Mouse (Mus musculus) frontal cortex, adult (tissue): ENCODE results near the gene Ceacam9.
"Not testable (repeated sequence)": the region's sequence is repeated elsewhere in the genome, so short reads cannot be mapped to it uniquely, and the experiment has no call there.

Experiments used
- ATAC-seq: cut with Nextera tagmentation; 2 replicates; pipeline ENCODE4 v1.9.2; 2017; ENCODE audit warnings: mild to moderate bottlenecking, moderate library complexity, mixed read lengths; ENCODE audit not compliant: low TSS enrichment

Gene Ceacam9

DNA sequence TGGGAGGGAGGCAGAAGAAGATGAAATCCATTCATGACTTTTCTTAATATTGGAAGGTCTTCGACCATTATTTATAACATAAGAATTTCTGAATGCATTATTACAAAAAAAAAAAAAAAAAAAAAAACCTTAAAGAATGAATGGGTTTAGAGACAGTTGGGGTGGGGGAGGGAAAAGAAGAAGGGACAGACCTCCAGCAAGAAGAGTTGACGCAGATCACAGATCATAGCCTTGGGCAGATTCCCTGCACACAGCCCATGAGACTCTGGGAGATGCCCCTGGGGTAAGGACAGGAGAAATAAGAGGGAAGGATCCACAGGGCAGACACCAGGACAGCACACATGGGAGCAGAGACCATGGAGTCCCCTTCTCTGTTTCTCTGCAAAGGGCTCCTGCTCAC is at the start of gene Ceacam9:
Ceacam9 (plus strand) TSS at position 301 of the 400 bp plus-strand sequence.
- no peak for ATAC-seq

DNA sequence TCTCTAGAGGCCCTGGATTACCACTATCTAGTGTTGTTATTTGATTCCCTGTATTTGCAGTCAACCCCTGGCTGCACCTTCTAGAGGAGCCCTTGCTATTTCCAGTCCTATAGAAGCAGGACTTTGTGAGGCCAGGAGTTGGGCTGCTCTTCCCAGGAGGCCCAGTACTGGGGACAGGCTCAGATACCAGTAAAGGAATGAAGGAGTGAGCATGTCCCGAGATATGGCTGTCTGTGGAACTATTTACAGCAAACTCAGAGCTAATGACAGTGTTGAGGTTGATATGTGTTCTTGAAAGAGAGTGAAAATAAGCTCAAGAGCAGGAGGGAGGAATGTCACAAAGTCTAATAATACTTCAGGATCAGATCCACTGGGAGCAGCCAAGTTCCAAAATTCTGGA is 47.9 kb upstream of the Ceacam9 start:
- ATAC-seq = no peak

DNA sequence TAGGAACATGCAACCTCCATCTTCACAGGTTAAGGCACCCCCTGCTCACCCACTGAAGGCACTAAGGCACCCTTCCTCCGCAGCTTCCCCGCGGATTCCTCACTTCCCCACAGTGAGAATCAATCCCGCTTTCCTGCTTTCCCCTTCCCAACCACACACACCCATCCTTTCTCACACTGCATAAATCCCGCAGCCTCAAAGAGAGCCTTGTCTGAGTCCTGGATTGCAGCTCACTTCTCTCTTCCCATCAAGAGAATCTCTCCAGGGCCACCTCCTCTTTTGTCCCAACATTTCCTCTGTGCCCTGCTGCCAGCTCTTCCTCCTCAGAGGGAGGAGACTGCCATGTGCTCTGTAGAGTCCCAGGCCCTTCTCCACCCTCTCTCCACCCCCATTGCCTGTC is 47.0 kb upstream of the Ceacam9 start:
- ATAC-seq = peak; percentile 91

- no peak for ATAC-seq
Measured at GRCm38 (mm10) chr7:16675605-16676004, 46.1 kb upstream of the Ceacam9 start, which contains the start of gene Ceacam15. Ceacam15 (minus strand) TSS chr7:16675705.

- ATAC-seq = not testable (repeated sequence)
Measured at GRCm38 (mm10) chr7:16680194-16680593, 41.5 kb upstream of the Ceacam9 start.

DNA sequence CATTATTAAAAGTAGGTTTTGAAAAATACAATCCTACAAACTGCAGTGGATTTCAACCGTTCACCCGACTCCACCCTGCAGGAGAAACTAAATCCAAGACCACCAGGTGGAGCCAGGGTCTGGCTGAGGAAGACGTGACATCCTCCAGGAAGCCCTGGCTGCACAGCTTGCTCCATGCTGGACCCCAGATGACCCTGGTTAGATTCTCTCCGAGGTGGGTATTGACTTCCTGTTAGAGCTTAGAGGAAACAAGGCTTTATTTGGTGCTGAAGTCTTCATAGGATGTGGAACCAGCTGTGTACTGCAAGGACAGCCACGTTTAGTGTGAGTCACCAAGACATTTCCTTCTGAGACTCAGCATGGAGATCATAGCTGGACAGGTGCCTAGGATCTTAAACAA is 32.5 kb upstream of the Ceacam9 start:
- no peak for ATAC-seq

- no peak for ATAC-seq
Measured at GRCm38 (mm10) chr7:16695025-16695424, 26.7 kb upstream of the Ceacam9 start.

GRCm38 (mm10) chr7:16699042-16699441 is 22.7 kb upstream of the Ceacam9 start:
- no peak; the same call in 1 of the 2 replicates for ATAC-seq

- ATAC-seq = no peak
Measured at GRCm38 (mm10) chr7:16700583-16700982, 21.1 kb upstream of the Ceacam9 start.

DNA sequence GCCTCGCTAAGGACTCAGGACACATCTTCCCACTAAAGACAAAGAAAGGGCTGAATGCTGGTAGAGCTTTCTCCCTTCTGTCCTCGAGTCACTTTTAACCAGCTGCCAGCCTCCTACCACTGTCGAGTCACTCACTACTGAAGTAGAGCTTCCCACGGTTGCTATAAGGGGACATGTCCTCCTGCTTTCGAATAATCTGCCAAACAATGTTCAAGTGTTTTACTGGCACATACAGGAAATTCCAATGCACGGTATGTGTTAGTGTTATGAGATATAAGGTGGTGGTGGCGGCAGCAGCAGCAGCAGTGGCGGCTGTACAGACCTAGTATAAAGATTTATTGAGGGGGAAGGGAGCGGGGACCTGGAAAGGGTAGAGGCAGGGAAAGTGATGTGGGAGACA is 15.3 kb upstream of the Ceacam9 start:
- ATAC-seq = peak; percentile 99

DNA sequence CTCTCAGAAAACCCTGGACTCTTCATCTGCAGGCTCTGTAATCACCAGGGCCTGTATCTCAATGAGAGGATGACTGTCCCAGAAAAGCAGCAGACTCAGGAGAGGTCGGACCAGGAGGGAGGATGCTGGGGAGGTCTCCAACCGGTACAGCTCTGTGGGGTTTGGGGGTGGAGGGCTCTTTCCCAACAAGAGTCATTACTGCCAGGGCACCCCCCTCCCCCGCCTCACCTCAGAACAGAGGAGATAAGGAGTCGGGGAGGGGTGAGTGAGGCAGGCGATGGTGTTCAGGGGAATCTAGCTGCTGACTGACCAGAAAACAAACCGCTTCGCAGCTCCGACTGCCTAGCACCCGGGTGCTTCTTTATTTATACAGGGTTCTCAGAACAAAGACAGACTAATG is 13.5 kb upstream of the Ceacam9 start:
- ATAC-seq = no peak

DNA sequence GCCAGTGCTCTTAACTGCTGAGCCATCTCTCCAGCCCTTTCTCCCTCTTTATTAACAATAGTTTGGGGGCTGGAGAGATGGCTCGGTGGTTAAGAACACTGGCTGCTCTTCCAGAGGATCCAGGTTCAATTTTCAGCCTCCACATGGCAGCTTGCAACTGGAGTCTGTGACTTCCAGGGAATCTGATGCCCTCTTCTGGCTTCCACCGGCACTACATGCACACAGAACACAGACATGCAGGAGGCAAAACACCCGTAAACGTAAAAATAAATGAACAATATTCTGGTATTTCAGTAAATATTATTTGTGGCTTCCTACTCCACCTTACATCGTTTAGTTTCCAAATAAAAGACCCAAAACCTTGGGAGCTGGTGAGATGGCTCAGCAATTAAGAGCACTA is 11.1 kb upstream of the Ceacam9 start:
- ATAC-seq = no peak

DNA sequence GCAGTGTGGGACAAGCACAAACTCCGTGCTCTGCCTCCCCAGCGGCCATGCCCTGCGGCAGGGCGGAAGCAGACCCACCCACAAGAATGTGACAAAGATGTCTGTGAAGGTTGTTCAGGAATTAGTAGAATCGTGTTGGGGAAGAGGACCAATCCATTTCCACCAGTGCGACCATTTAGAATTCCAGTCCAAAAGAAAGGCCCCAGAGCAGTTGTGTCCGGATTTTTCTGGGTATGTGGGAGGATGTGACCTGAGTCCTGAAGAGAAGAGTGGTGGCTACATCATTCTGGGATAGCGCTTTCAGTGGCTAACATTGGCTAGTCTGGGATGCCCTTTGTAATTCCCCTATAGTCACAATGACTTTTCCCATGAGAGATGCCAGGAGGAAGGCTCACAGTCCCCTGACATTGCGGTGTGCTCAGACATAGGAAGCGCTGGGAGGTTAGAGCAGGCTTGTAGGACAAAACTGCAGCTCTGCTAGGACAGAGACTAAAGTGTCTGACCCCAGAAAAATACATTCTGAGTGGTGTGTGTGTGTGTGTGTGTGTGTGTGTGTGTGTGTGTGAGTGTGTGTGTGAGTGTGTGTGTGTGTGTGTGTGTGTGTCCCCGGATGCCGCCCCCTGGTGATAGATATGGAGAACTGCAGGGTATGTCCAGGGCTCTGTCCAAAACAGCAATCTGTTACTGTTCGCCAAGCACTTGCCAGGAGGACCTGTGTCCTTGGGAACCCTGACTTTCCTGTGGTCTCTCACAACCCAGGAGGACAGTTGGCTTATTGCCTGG is 8.9 kb upstream of the Ceacam9 start:
- ATAC-seq = no peak

GRCm38 (mm10) chr7:16716456-16717152 is 5.1 kb upstream of the Ceacam9 start:
- ATAC-seq = not testable (repeated sequence)

DNA sequence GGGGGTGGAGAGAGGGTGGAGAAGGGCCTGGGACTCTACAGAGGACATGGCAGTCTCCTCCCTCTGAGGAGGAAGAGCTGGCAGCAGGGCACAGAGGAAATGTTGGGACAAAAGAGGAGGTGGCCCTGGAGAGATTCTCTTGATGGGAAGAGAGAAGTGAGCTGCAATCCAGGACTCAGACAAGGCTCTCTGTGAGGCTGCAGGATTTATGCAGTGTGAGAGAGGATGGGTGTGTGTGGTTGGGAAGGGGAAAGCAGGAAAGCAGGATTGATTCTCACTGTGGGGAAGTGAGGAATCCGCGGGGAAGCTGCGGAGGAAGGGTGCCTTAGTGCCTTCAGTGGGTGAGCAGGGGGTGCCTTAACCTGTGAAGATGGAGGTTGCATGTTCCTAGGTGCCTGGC is 761 bp downstream of the Ceacam9 start:
- peak; percentile 95 for ATAC-seq

DNA sequence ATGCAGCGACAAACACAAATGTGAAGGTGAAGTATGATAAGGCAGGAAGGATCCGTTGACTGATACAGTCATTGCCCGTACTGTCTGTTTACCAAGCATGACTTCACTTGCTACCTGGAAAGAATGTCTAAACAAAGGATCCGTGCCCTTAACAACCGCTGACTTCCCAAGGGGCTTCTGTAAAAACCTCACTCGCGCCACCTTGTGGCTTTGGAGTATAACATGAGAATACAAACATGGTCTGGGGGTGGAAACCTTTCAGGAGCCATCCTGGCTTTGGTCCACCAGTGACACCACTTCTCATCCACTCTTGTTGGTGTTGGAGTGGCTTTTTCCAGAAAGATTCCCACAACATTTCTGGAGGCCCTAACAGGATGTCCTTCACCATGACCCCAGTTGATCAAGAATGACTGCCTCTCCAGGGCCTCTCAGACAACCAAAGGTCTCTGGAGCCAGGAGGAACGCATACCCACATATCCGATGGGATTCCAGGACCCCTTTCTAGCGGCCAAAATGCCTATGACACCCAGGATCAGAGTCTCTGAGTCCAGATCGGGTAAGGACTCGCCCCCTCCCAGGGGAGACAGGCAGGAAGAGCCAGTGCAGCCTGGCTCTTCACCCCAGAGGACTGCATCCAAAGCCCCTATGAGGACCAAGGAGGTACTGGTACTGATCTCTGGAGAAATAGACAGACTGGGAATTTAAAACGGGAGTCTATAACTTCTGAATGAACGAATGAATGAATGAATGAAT is 7.0 kb downstream of the Ceacam9 start:
- ATAC-seq = peak; percentile 52; the same call in 1 of the 2 replicates

- peak; percentile 44; the same call in 1 of the 2 replicates for ATAC-seq
Measured at GRCm38 (mm10) chr7:16729563-16729962, 7.8 kb downstream of the Ceacam9 start.

- no peak for ATAC-seq
Measured at GRCm38 (mm10) chr7:16730791-16731190, 9.1 kb downstream of the Ceacam9 start.

DNA sequence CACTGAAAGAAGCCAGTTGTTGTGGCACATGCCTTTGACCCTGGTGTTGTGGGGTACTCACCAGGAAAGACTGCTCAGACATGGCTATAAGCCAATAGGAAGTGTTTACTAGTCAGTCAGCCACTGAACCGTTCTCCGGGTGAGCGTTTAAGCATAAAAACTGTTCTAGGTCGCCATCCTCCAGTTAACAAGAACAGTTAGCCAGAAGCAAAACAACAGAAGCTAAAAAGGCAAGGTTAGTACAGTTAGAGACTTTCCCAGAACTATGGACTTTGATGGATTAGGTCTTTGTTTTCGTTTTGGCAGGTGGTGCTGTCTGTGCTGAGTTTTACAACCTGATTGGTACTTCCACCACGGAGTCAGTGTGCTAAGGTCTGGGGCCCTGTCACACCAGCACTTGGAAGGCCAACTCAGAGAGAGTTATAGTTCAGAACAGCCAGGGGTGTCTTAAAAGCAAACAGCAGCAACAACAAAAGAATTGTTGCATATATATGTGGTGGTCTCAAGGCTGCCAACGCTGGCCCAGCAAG is 10.2 kb downstream of the Ceacam9 start:
- no peak for ATAC-seq

- ATAC-seq = no peak
Measured at GRCm38 (mm10) chr7:16737606-16738072, 15.9 kb downstream of the Ceacam9 start.

DNA sequence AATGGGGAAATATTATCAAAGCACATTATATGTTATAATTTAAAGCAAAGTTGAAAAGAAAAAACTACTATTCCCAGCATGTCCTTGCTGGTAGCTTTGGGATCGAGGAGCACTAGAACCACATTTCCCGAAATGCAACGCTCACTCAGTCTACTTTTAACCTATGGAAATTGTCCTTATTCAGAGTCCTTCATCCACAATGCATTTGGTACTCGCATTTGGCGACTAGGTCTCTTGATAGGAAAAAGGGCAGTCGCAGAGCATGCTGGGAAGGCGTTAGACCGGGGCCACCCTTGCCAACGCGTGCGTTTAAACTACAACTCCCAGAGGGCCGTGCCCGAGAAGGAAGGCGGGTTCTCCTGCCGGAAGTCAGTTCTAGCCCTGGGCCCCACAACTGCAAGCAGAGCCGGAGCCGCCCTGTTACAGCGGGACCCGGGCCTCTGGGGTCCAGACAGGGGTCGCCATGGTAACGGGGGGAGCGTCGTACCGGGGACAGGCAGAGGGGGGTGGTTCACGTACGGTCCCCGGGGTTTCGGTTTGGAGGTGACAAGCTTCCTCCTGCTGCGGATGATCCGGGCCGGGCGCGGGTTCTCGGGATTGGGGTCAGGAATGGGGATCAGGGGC is 16.5 kb downstream of the Ceacam9 start, which contains the start of gene Ap2s1:
Ap2s1 (plus strand) TSS at position 338 of the 624 bp plus-strand sequence.
- ATAC-seq = peak; percentile 98
